8 mouse cellular contexts compared by ENCODE assay signal in genomic region chr6:87732151-87733011, GRCm38 (mm10). TPM values are rescaled to one million over a fixed set of nuclear protein-coding genes. Genes with fewer than 3 reads are reported as not detected.
DNase-seq lines count a peak whose midpoint lies in the region; ATAC-seq lines count a peak whose summit lies in the region.

No protein-coding gene starts in this region.

- peak overlapping the region; percentile 51 for H3K4me3 ChIP-seq in kidney, embryonic 14.5 days (ENCODE audit: low read length)
- peak overlapping the region; percentile 42 for H3K4me3 ChIP-seq in forebrain, embryonic 15.5 days
- H3K4me3 ChIP-seq in limb, embryonic 13.5 days, result peak overlapping the region; percentile 59

- no peak for ATAC-seq in kidney, embryonic 14.5 days (ENCODE audit: low FRiP score, low TSS enrichment)
- ATAC-seq in forebrain, embryonic 15.5 days (replicated peaks), result peak; percentile 45; the same call in 1 of the 2 replicates
- no peak for ATAC-seq in limb, embryonic 13.5 days (ENCODE audit: low FRiP score, low read depth)

- 2% methylated on average over 45 of the region's 53 CpGs for WGBS in kidney, embryonic 14.5 days
- WGBS in forebrain, embryonic 15.5 days, result under 1% methylated on average over 50 of the region's 53 CpGs
- 2% methylated on average over 47 of the region's 53 CpGs for WGBS in limb, embryonic 13.5 days

- H3K4me1 ChIP-seq in kidney, embryonic 14.5 days (ENCODE audit: control insufficient read depth, insufficient read depth, low read length), result peaks cover 20% of the 10 kb centered on the region; the same call in 1 of the 2 replicates
- H3K4me1 ChIP-seq in forebrain, embryonic 15.5 days, result peaks cover 36% of the 10 kb centered on the region
- H3K4me1 ChIP-seq in limb, embryonic 13.5 days, result peaks cover 35% of the 10 kb centered on the region

- H3K27ac ChIP-seq in kidney, embryonic 14.5 days (ENCODE audit: low read depth, low read length), result no peak overlapping the region
- no peak overlapping the region for H3K27ac ChIP-seq in forebrain, embryonic 15.5 days (replicated peaks)
- H3K27ac ChIP-seq in limb, embryonic 13.5 days, result no peak overlapping the region

- H3K9me3 ChIP-seq in kidney, embryonic 14.5 days (ENCODE audit: control insufficient read depth, low read length), result no peaks in the 10 kb centered on the region
- H3K9me3 ChIP-seq in forebrain, embryonic 15.5 days, result no peaks in the 10 kb centered on the region
- no peaks in the 10 kb centered on the region for H3K9me3 ChIP-seq in limb, embryonic 13.5 days

- peak overlapping the region; percentile 92 for H3K4me2 ChIP-seq in kidney, embryonic 14.5 days (replicated peaks; ENCODE audit: low read depth, low read length)
- H3K4me2 ChIP-seq in forebrain, embryonic 15.5 days (replicated peaks), result peak overlapping the region; percentile 88
- H3K4me2 ChIP-seq in limb, embryonic 13.5 days (replicated peaks), result peak overlapping the region; percentile 95

- H3K36me3 ChIP-seq in kidney, embryonic 14.5 days (ENCODE audit: control insufficient read depth, insufficient read depth, low read length), result no peaks in the 10 kb centered on the region
- no peaks in the 10 kb centered on the region for H3K36me3 ChIP-seq in forebrain, embryonic 15.5 days
- no peaks in the 10 kb centered on the region for H3K36me3 ChIP-seq in limb, embryonic 13.5 days

- H3K9ac ChIP-seq in kidney, embryonic 14.5 days (ENCODE audit: low read depth, low read length), result 0 out of 2 replicates have a peak overlapping the region, but pooled peaks have one; percentile 0
- peak overlapping the region; percentile 26 for H3K9ac ChIP-seq in forebrain, embryonic 15.5 days (replicated peaks)
- no peak overlapping the region for H3K9ac ChIP-seq in limb, embryonic 13.5 days

- DNase-seq in kidney, adult 8-10 months, result no peak
- peak; percentile 59 for DNase-seq in ZHBTc4 (ENCODE audit: low read depth, low spot score)
- DNase-seq in right cerebral cortex, postnatal 14 days, result peak; percentile 18
- no peak for DNase-seq in thymus, postnatal 0 days (ENCODE audit: low spot score)
- DNase-seq in testis, postnatal 10 days (ENCODE audit: low spot score), result no peak

- H3K27me3 ChIP-seq in kidney, embryonic 14.5 days (ENCODE audit: control insufficient read depth, insufficient read depth, low read length), result peaks cover 44% of the 10 kb centered on the region
- H3K27me3 ChIP-seq in forebrain, embryonic 15.5 days, result peaks cover 63% of the 10 kb centered on the region
- peaks cover 86% of the 10 kb centered on the region for H3K27me3 ChIP-seq in limb, embryonic 13.5 days

RNA-seq across cellular contexts. Expression of gene Efcc1, which starts 1.7 kb away (rescaled TPM):
- polyA plus RNA-seq in kidney, embryonic 14.5 days (2014; fragmentation: Nextera tagmentation; extraction: Ambion mirVana), result 1.5 and 1.8 TPM in 2 replicates
- polyA plus RNA-seq in forebrain, embryonic 15.5 days (2015; fragmentation: Nextera tagmentation; extraction: Ambion mirVana), result 2.0 TPM in 2 replicates
- polyA plus RNA-seq in limb, embryonic 13.5 days (2015; fragmentation: Nextera tagmentation; extraction: Ambion mirVana), result 0.32 and 0.62 TPM in 2 replicates
- polyA plus RNA-seq in thymus, postnatal 0 days (2015; fragmentation: Nextera tagmentation; extraction: Ambion mirVana), result 0.18 and 0.26 TPM in 2 replicates

RNA-seq across cellular contexts. Expression of gene Gp9, which starts 45.5 kb away (rescaled TPM):
- 1.7 and 2.5 TPM in 2 replicates for polyA plus RNA-seq in kidney, embryonic 14.5 days (2014; fragmentation: Nextera tagmentation; extraction: Ambion mirVana)
- 0.46 and 0.65 TPM in 2 replicates for polyA plus RNA-seq in forebrain, embryonic 15.5 days (2015; fragmentation: Nextera tagmentation; extraction: Ambion mirVana)
- 0.94 and 1.6 TPM in 2 replicates for polyA plus RNA-seq in limb, embryonic 13.5 days (2015; fragmentation: Nextera tagmentation; extraction: Ambion mirVana)
- polyA plus RNA-seq in thymus, postnatal 0 days (2015; fragmentation: Nextera tagmentation; extraction: Ambion mirVana), result 0.49 and 0.85 TPM in 2 replicates

Comparison
In these comparisons a context has a peak if more than half of its experiments do, and no peak if none do; other contexts are left out.
1. DNase-seq: peak in ZHBTc4 (single experiment) and right cerebral cortex, postnatal 14 days (single experiment); none in kidney, adult 8-10 months (0 of 2), thymus, postnatal 0 days (single experiment) and testis, postnatal 10 days (single experiment).
2. Peak in every context shown above with its lines, with median percentiles within 50 percentile points of each other: H3K4me2 ChIP-seq and H3K4me3 ChIP-seq.